Mouse (Mus musculus) spleen, adult 2 months (tissue): Measurements from ENCODE around the gene Galnt6. TPM values are rescaled to one million over a fixed set of nuclear protein-coding genes. Genes with fewer than 3 reads are reported as not detected.
A peak's percentile ranks its signal among the peaks of the same experiment; 100 is the strongest.

Source experiments
- DNase-seq, 2 experiments: peaks; one replicate each; pipeline versions ENCODE4 v3.0.0 to v3.0.0-alpha.2; 2012 to 2021; ENCODE audit warnings: low spot score in 2 of 2, low read depth in 1 of 2
- H3K27ac ChIP-seq: fragments of 200-500 bp; 2 replicates; pipeline ENCODE4 v1.5.1; 2012; ENCODE audit warnings: low read length, inconsistent platforms; ENCODE audit not compliant: insufficient read depth
- H3K27me3 ChIP-seq: fragments of 200-500 bp; 2 replicates; pipeline ENCODE4 v1.6.1; 2012; ENCODE audit warnings: mild to moderate bottlenecking, moderate library complexity, low read length, inconsistent platforms; ENCODE audit not compliant: control insufficient read depth, insufficient read depth
- H3K36me3 ChIP-seq: fragments of 200-500 bp; 2 replicates; pipeline ENCODE4 v1.6.1; 2012; ENCODE audit warnings: mild to moderate bottlenecking, low read length, inconsistent platforms; ENCODE audit not compliant: control insufficient read depth, insufficient read depth
- H3K4me1 ChIP-seq: fragments of 200-500 bp; 2 replicates; pipeline ENCODE4 v1.6.1; 2011; ENCODE audit warnings: inconsistent platforms; ENCODE audit not compliant: control insufficient read depth, insufficient read depth, insufficient read length
- H3K4me3 ChIP-seq: fragments of 200-500 bp; 2 replicates; pipeline ENCODE4 v1.5.1; 2011; ENCODE audit warnings: mild to moderate bottlenecking, inconsistent platforms; ENCODE audit not compliant: insufficient read depth, insufficient read length; ENCODE audit errors: extremely low read depth
- CTCF ChIP-seq: fragments of 200-500 bp; IDR thresholded peaks from 2 replicates; pipeline ENCODE4 v1.5.1; 2011; ENCODE audit warnings: mild to moderate bottlenecking, inconsistent platforms; ENCODE audit not compliant: insufficient read depth, insufficient read length, insufficient replicate concordance; ENCODE audit errors: extremely low read depth
- POLR2A ChIP-seq: fragments of 200-500 bp; IDR thresholded peaks from 2 replicates; pipeline ENCODE4 v1.6.1; 2011; ENCODE audit warnings: low read depth, low read length, inconsistent platforms
- WGBS: fragments of 180-500 bp; shearing (Covaris S2); methylation state at CpG from one replicate; pipeline ENCODE4 v1.1.7; 2018; 5-methylcytosine and 5-hydroxymethylcytosine counted together
- polyA plus RNA-seq: library from polyadenylated mRNA; depleted of rRNA; stranded (reverse); fragments of >200 nt; gene quantifications from 2 replicates; pipeline ENCODE4 v1.2.3, GENCODE M21; 2012

Galnt6 gene
- polyA plus RNA-seq, 1 experiment = 13.9 TPM

DNA sequence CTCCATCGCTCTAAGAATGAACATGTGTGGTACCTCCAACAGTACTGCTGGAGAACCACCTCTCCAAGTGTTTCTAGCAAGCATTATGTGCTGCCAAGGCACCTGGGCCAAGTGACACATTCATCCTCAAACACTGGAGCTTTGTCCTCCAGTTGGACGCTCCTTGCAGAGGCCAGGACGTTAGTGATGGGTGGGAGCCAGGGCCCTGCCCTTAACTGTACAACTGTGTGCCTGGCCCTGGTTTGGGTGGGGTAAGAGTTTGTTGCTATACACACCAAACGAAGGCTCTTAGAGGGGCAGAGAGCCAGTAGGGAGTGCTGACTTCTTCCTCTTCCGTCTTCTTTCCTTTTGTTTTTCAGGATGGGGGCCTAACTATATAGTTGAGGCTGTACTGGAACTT is 28.8 kb downstream of the Galnt6 start:
- TF ChIP-seq CTCF (no peak), POLR2A (no peak)
- H3K27ac ChIP-seq = no peak overlapping the region
- WGBS = 74% methylated on average over 5 of the region's 5 CpGs
- DNase-seq = no peak
- peaks cover 11% of the 10 kb centered on the region; the same call in 1 of the 2 replicates for H3K4me1 ChIP-seq
- H3K4me3 ChIP-seq = no peak overlapping the region
- H3K36me3 ChIP-seq = peaks cover 5% of the 10 kb centered on the region
- no peaks in the 10 kb centered on the region for H3K27me3 ChIP-seq

DNA sequence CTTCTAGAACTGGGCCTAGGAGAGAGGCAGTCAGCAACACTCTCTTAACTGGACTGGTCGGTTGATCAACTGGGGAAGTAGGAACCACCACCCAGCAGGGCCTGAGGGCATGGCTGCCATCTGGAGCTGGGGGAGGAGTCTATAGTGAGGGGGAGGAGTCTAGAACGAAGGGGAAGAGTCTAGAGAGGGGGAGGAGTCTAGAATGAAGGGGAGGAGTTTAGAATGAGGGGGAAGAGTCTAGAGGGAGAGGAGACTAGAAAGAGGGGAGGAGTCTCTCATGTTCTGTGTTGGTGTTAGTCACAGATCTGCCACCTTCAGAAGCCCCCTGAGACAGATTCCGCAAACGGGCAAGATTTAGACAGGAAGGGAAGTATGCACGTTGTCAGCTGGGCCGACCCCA is 29.8 kb downstream of the Galnt6 start:
- Histone ChIP-seq H3K4me1 (peaks cover 11% of the 10 kb centered on the region; the same call in 1 of the 2 replicates), H3K4me3 (no peak overlapping the region), H3K36me3 (peaks cover 5% of the 10 kb centered on the region), H3K27me3 (no peaks in the 10 kb centered on the region), H3K27ac (no peak overlapping the region)
- no peak for TF ChIP-seq POLR2A
- no peak for TF ChIP-seq CTCF
- 47% methylated on average over 6 of the region's 6 CpGs for WGBS
- DNase-seq = no peak

DNA sequence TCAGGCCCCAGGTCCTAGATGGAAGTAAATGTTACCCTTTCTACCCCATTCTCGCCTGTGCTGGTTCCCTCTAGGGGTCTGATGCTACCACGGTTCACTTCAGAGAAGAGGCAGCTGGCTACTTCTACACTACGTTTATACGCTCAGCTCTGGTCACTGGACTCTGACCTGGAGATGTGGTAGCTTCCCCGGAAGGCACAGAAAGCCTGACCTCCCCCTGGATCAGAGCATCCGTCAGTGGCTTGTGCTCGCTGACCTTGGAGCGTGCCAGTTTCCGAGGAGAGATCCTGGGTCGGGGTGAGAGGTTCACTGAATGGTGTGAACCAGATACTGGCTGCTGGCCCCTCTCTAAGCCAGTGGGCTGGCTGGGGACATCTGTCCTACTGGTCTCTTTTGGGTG is 31.1 kb downstream of the Galnt6 start:
- Histone ChIP-seq H3K27me3 (no peaks in the 10 kb centered on the region), H3K27ac (no peak overlapping the region), H3K36me3 (peaks cover 5% of the 10 kb centered on the region), H3K4me1 (peaks cover 8% of the 10 kb centered on the region; the same call in 1 of the 2 replicates), H3K4me3 (no peak overlapping the region)
- no peak for DNase-seq
- TF ChIP-seq CTCF (no peak), POLR2A (no peak)
- WGBS = 91% methylated on average over 10 of the region's 10 CpGs

DNA sequence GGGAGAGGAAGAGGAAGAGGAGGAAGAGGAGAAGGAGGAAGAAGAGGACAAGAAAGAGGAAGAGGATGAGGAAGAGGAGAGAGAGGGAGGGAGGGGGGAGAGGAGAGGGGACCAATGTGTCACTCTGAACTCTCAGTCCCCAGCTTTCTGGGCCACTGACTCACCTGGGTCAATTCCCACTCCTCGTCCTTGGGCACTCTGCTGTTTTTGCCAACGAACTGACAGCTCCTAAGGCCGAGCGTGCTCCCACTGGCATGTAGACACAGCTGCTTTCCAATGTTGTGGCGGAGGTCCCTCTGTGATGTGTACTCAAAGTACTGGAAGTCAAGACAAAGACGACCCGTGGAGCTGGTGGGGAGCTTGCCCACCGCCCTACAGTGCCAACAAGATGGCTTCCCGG is 34.8 kb downstream of the Galnt6 start:
- DNase-seq = no peak
- no peak overlapping the region for H3K27ac ChIP-seq
- TF ChIP-seq POLR2A = no peak
- TF ChIP-seq CTCF = no peak
- H3K27me3 ChIP-seq = no peaks in the 10 kb centered on the region
- 93% methylated on average over 9 of the region's 9 CpGs for WGBS
- no peak overlapping the region for H3K4me3 ChIP-seq
- no peaks in the 10 kb centered on the region for H3K4me1 ChIP-seq
- peaks cover 6% of the 10 kb centered on the region for H3K36me3 ChIP-seq

DNA sequence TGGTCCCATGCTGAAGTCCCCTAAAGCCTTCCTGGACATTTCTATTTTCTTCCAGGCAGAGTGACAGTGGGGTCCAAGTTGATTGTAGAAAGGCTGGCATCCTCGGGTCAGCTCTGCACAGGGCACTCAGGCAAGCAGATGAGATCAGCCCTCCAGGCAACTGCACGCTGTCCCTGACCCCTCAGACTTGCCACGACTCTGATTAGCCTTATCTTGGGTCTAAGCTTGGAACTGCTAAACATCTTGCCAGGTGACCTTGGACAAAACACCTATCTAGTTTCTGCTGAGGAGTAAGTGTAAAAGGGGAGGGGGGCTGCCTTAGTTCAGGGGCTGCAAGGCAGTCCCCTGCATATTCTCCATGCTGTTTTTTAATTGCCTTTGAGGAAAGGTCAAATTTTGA is 37.2 kb downstream of the Galnt6 start:
- Histone ChIP-seq H3K27me3 (no peaks in the 10 kb centered on the region), H3K4me1 (peaks cover 11% of the 10 kb centered on the region; the same call in 1 of the 2 replicates), H3K4me3 (no peak overlapping the region), H3K36me3 (peaks cover 6% of the 10 kb centered on the region), H3K27ac (no peak overlapping the region)
- DNase-seq = no peak
- 86% methylated on average over 3 of the region's 3 CpGs for WGBS
- TF ChIP-seq CTCF = no peak
- TF ChIP-seq POLR2A = no peak

DNA sequence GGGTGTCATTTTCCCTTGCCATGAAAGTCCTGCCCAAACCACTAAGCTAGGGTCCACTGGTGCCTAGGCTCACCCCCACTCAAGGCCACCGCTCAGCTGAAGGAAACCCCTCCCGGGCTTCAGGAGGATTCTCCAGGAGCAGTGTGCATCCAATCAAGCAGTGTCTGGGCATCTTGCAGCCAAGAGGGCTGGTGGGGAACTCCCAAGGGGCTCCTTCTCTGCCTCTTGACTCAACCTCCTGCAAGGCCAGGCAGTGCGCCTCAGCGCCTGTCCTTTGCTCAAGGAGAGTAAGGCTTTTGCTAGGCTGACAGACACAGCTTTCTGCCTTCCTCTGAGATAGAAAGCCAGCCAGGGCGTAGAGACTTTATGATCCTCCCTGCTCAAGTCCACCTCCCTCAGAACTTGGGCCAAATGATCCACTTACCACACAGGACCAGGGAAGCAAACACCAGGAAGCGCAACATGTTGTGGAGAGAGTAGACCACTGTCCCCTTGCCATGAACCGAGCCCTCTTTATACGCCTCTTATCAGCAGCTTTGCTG is 41.7 kb downstream of the Galnt6 start, which contains the start of gene Cela1:
Cela1 (minus strand) TSS at position 492 of the 542 bp plus-strand sequence.
- TF ChIP-seq POLR2A = no peak
- DNase-seq = no peak
- peak within 1 kb of the TSS; percentile 43; the same call in 1 of the 2 replicates for H3K27ac ChIP-seq
- WGBS = 45% methylated on average over 8 of the region's 8 CpGs
- peaks cover 12% of the 10 kb centered on the region; the same call in 1 of the 2 replicates for H3K4me1 ChIP-seq
- 0 out of 2 replicates have a peak, but pooled peaks cover 1% of the 10 kb centered on the region for H3K36me3 ChIP-seq
- H3K4me3 ChIP-seq = no peak within 1 kb of the TSS
- no peaks in the 10 kb centered on the region for H3K27me3 ChIP-seq

DNA sequence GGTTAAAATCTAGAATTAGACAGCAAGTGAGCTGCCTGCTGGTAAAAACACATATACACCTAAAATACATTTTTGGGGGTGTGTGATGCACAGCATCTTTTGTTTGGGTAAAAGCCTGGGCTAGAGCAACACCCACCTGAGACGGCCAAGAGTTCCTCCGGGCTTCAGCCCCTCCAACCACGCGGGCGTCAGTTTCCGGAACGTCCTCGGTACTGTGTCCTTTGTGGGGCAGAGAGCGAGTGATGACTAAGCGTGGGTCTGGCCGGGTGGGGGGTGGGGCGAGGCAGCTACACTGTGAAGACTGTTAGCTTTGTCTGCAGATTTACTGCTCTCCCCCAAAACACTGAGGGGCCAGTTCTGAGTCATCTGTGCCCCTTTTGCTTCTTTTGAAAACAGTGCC is 42.2 kb downstream of the Galnt6 start:
- Histone ChIP-seq H3K27me3 (no peaks in the 10 kb centered on the region), H3K4me1 (peaks cover 12% of the 10 kb centered on the region; the same call in 1 of the 2 replicates), H3K27ac (no peak overlapping the region), H3K4me3 (no peak overlapping the region), H3K36me3 (0 out of 2 replicates have a peak, but pooled peaks cover 1% of the 10 kb centered on the region)
- no peak for TF ChIP-seq POLR2A
- TF ChIP-seq CTCF = no peak
- peak in 1 of 2 experiments; percentile 37 for DNase-seq
- 5% methylated on average over 12 of the region's 12 CpGs for WGBS
